ENCODE assay signal across 9 mouse cellular contexts in the genomic region with DNA sequence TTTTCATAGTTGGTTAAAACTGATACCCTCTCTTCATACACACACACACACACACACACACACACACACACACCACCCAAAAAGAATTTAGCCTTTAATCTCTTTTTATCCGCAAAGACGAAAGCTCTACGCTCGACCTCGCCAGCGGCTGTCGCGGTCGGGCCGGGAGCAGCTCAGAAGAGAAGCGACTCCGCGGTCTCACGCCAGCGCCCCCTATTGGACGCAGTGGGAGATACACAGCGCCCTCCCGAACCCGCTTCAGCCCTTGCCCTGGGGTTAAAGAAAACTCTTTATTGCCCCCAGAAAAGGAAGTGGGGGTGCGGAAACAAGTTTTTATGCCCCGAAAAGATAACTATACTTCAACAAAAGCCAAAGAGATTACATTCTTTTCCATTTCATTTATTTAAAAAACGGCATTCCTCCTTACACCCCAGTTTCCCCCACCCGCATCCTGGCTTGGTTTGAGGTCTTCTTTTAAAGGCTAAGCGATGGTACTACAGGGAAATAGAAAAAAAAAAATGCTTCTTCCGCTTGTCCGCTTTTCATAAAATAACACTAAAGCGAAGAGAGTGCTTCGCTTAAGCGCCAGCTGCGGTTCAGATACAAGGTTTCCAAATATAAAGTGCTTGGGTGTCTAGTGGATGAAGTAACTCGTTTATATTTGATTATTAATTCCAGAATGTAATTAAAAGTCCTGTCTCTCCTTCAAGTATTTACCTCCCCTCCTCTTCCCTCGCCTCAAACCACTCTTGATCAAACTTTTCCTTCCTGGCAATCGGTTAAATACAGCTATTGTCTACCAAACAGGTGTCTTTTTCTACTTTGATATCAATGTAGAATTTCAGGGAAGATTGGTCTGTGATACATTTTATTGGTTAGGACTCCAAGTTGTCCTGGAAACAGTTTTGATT. TPM values are rescaled to one million over a fixed set of nuclear protein-coding genes. Genes with fewer than 3 reads are reported as not detected.
DNase-seq lines count a peak whose midpoint lies in the region; ATAC-seq lines count a peak whose summit lies in the region.
"Had no signal": no experiment of that assay in that cellular context is flagged by ENCODE, and none has a peak within 500 bp of the region (broad histone marks: within the 10 kb centered on the region; RNA-seq: fewer than 3 reads in every experiment).

No protein-coding gene starts in this region.

- peaks cover 21% of the 10 kb centered on the region for H3K9me3 ChIP-seq in megakaryocyte, embryonic 14.5 days
- no peaks in the 10 kb centered on the region for H3K9me3 ChIP-seq in forebrain, embryonic 14.5 days (replicated peaks; ENCODE audit: control insufficient read depth, low read length)
- H3K9me3 ChIP-seq in midbrain, embryonic 11.5 days (ENCODE audit: control insufficient read depth, low read length), result no peaks in the 10 kb centered on the region
- H3K9me3 ChIP-seq: liver, embryonic 13.5 days had no signal

- H3K4me1 ChIP-seq in megakaryocyte, embryonic 14.5 days, result peaks cover 9% of the 10 kb centered on the region
- peaks cover 42% of the 10 kb centered on the region for H3K4me1 ChIP-seq in forebrain, embryonic 14.5 days (ENCODE audit: control insufficient read depth, insufficient read depth, low read length)
- peaks cover 68% of the 10 kb centered on the region for H3K4me1 ChIP-seq in midbrain, embryonic 11.5 days (ENCODE audit: control insufficient read depth, insufficient read depth, low read length)

- 6% methylated on average over 33 of the region's 33 CpGs for WGBS in forebrain, embryonic 14.5 days
- 3% methylated on average over 33 of the region's 33 CpGs for WGBS in midbrain, embryonic 11.5 days

- peak overlapping the region; percentile 94 for H3K27ac ChIP-seq in forebrain, embryonic 14.5 days (ENCODE audit: low read depth, low read length)
- H3K27ac ChIP-seq in midbrain, embryonic 11.5 days (ENCODE audit: low read depth, low read length), result no peak overlapping the region; the same call in 1 of the 2 replicates
- H3K27ac ChIP-seq: liver, embryonic 13.5 days had no signal

- ATAC-seq in megakaryocyte, adult 5-6 weeks (ENCODE audit: poor library complexity, severe bottlenecking), result no peak
- no peak for ATAC-seq in forebrain, embryonic 14.5 days
- ATAC-seq in midbrain, embryonic 11.5 days (ENCODE audit: low FRiP score), result peak; percentile 10; the same call in 1 of the 2 replicates
- ATAC-seq in monocyte, adult 5-6 weeks (replicated peaks; ENCODE audit: insufficient number of reproducible peaks, low FRiP score, low TSS enrichment, poor library complexity, severe bottlenecking), result no peak
- ATAC-seq in activated CD4-positive, CD25-positive, alpha-beta regulatory T cell, adult 4 months, result no peak

- peak overlapping the region; percentile 50 for H3K4me3 ChIP-seq in megakaryocyte, embryonic 14.5 days (replicated peaks)
- peak overlapping the region; percentile 37 for H3K4me3 ChIP-seq in forebrain, embryonic 14.5 days (ENCODE audit: low read depth, low read length)
- peak overlapping the region; percentile 41 for H3K4me3 ChIP-seq in midbrain, embryonic 11.5 days (ENCODE audit: low read depth, low read length)
- H3K4me3 ChIP-seq: liver, embryonic 13.5 days had no signal

- no peaks in the 10 kb centered on the region for H3K36me3 ChIP-seq in megakaryocyte, embryonic 14.5 days (replicated peaks; ENCODE audit: low read length)
- no peaks in the 10 kb centered on the region for H3K36me3 ChIP-seq in forebrain, embryonic 14.5 days (ENCODE audit: control insufficient read depth, insufficient read depth, low read length)
- H3K36me3 ChIP-seq in midbrain, embryonic 11.5 days (ENCODE audit: control insufficient read depth, insufficient read depth, low read length), result no peaks in the 10 kb centered on the region
- H3K36me3 ChIP-seq: liver, embryonic 13.5 days had no signal

- H3K9ac ChIP-seq in forebrain, embryonic 14.5 days (ENCODE audit: low read length), result peak overlapping the region; percentile 89
- peak overlapping the region; percentile 80 for H3K9ac ChIP-seq in midbrain, embryonic 11.5 days (ENCODE audit: low read length)
- H3K9ac ChIP-seq: liver, embryonic 13.5 days had no signal

- peaks cover 70% of the 10 kb centered on the region for H3K27me3 ChIP-seq in megakaryocyte, embryonic 14.5 days (replicated peaks)
- no peaks in the 10 kb centered on the region for H3K27me3 ChIP-seq in forebrain, embryonic 14.5 days (replicated peaks; ENCODE audit: control insufficient read depth, insufficient read depth, low read length)
- peaks cover 9% of the 10 kb centered on the region for H3K27me3 ChIP-seq in midbrain, embryonic 11.5 days (ENCODE audit: control insufficient read depth, insufficient read depth, low read length)

- H3K4me2 ChIP-seq in forebrain, embryonic 14.5 days (ENCODE audit: low read length), result peak overlapping the region; percentile 88
- peak overlapping the region; percentile 83 for H3K4me2 ChIP-seq in midbrain, embryonic 11.5 days
- H3K4me2 ChIP-seq: liver, embryonic 13.5 days had no signal

- DNase-seq in cerebellum, postnatal 14 days, result peak; percentile 83 to 88
- DNase-seq in cerebellum, adult 8-10 months, result no peak
- DNase-seq in forebrain, embryonic 14.5 days (ENCODE audit: low spot score), result peak; percentile 88
- peak; percentile 99 for DNase-seq in midbrain, embryonic 11.5 days (ENCODE audit: low spot score, missing footprints)
- DNase-seq: liver, embryonic 13.5 days had no signal

RNA-seq across cellular contexts. Expression of a gene that starts 9.3 kb away (rescaled TPM):
- polyA plus RNA-seq in megakaryocyte, embryonic 14.5 days (2012; ENCODE audit: insufficient read depth, low replicate concordance), result not detected in 2 replicates
- not detected in 2 replicates for total RNA-seq in megakaryocyte, adult 5-6 weeks (2015)
- total RNA-seq in megakaryocyte, adult 5-6 weeks (2017), result not detected in 2 replicates
- 26.6 and 32.0 TPM in 2 replicates for polyA plus RNA-seq in forebrain, embryonic 14.5 days (2014; fragmentation: Nextera tagmentation; extraction: Ambion mirVana)
- 48.7 and 49.5 TPM in 2 replicates for polyA plus RNA-seq in midbrain, embryonic 11.5 days (2014; fragmentation: Nextera tagmentation; extraction: Ambion mirVana)
- not detected in 3 replicates for total RNA-seq in monocyte, adult 5-6 weeks (2017)
- not detected for polyA plus RNA-seq in activated CD4-positive, CD25-positive, alpha-beta regulatory T cell, adult 4 months (2017; shearing (Covaris generic))
- polyA plus RNA-seq: liver, embryonic 13.5 days had no signal

Comparison
In these comparisons a context has a peak if more than half of its experiments do, and no peak if none do; other contexts are left out.
1. RNA of a gene that starts 9.3 kb away (polyA plus RNA-seq): 48.7 to 49.5 TPM in midbrain, embryonic 11.5 days and 26.6 to 32.0 TPM in forebrain, embryonic 14.5 days; not detected in megakaryocyte, embryonic 14.5 days and not detected in activated CD4-positive, CD25-positive, alpha-beta regulatory T cell, adult 4 months; every median in the first group is over 10 times any median in the second.
2. Peak in every context shown above with its lines, with median percentiles within 50 percentile points of each other: H3K4me3 ChIP-seq.